Mouse (Mus musculus) bone marrow, adult 2 months (tissue): ENCODE results near the gene Gm6370. TPM values are rescaled to one million over a fixed set of nuclear protein-coding genes. Genes with fewer than 3 reads are reported as not detected.
"Not testable (repeated sequence)": the region's sequence is repeated elsewhere in the genome, so short reads cannot be mapped to it uniquely, and the experiment has no call there.

Source experiments
- H3K27ac ChIP-seq: fragments of 200-500 bp; 2 replicates; pipeline ENCODE4 v1.5.1; 2012; ENCODE audit warnings: low read depth, mild to moderate bottlenecking, control low read depth, inconsistent platforms, low read length; ENCODE audit not compliant: control insufficient read depth, poor library complexity, insufficient read depth
- H3K4me1 ChIP-seq: fragments of 200-500 bp; 2 replicates; pipeline ENCODE4 v1.6.1; 2011; ENCODE audit warnings: low read length; ENCODE audit not compliant: control insufficient read depth, insufficient read depth
- H3K4me3 ChIP-seq: fragments of 200-500 bp; replicated peaks from 2 replicates; pipeline ENCODE3; 2011; ENCODE audit warnings: mild to moderate bottlenecking, low read depth, low read length, control low read depth; ENCODE audit not compliant: control insufficient read depth
- CTCF ChIP-seq: fragments of 200-500 bp; IDR thresholded peaks from 2 replicates; pipeline ENCODE4 v1.5.1; 2011; ENCODE audit warnings: low read length, control low read depth; ENCODE audit not compliant: control insufficient read depth, insufficient read depth
- POLR2A ChIP-seq: fragments of 200-500 bp; IDR thresholded peaks from 2 replicates; pipeline ENCODE4 v1.6.1; 2011; ENCODE audit warnings: low read depth, mild to moderate bottlenecking, control low read depth, low read length, borderline replicate concordance; ENCODE audit not compliant: control insufficient read depth
- WGBS: fragments of 180-500 bp; shearing (Covaris S2); methylation state at CpG from one replicate; pipeline ENCODE4 v1.1.7; 2018; 5-methylcytosine and 5-hydroxymethylcytosine counted together
- polyA plus RNA-seq: library from polyadenylated mRNA; stranded (reverse); fragments of >200 nt; gene quantifications from 2 replicates; pipeline ENCODE4 v1.2.4, GENCODE M21; 2011; ENCODE audit warnings: low replicate concordance; ENCODE audit not compliant: missing spikeins, insufficient read depth, insufficient read length

Gm6370 gene
- polyA plus RNA-seq, 1 experiment = not detected

GRCm38 (mm10) chr5:146471311-146471710 lies 19.9 kb upstream of the Gm6370 start:
- Histone ChIP-seq H3K27ac (no peak overlapping the region), H3K4me1 (no peaks in the 10 kb centered on the region), H3K4me3 (no peak overlapping the region)
- 80% methylated on average over 5 of the region's 5 CpGs for WGBS
- TF ChIP-seq CTCF (no peak), POLR2A (no peak)

- 82% methylated on average over 12 of the region's 12 CpGs for WGBS
- Histone ChIP-seq H3K4me3 (no peak overlapping the region), H3K27ac (no peak overlapping the region), H3K4me1 (no peaks in the 10 kb centered on the region)
- TF ChIP-seq CTCF = no peak
- TF ChIP-seq POLR2A = no peak
Observed at GRCm38 (mm10) chr5:146471821-146472220, 19.3 kb upstream of the Gm6370 start.

- H3K4me3 ChIP-seq, H3K27ac ChIP-seq, H3K4me1 ChIP-seq: not testable (repeated sequence)
- 6% methylated on average over 4 of the region's 4 CpGs for WGBS
Observed at GRCm38 (mm10) chr5:146479564-146479963, 11.6 kb upstream of the Gm6370 start.

GRCm38 (mm10) chr5:146481665-146482064 lies 9.5 kb upstream of the Gm6370 start, which contains the start of gene Gm6408:
Gene Gm6408, plus strand, starts transcription at chr5:146481965.
- 69% methylated on average over 3 of the region's 3 CpGs for WGBS
- not testable (repeated sequence) for H3K4me3 ChIP-seq, H3K27ac ChIP-seq, H3K4me1 ChIP-seq

- H3K4me3 ChIP-seq, H3K4me1 ChIP-seq, H3K27ac ChIP-seq: not testable (repeated sequence)
- WGBS = 10% methylated on average over 3 of the region's 4 CpGs
Observed at GRCm38 (mm10) chr5:146488959-146489358, 2.2 kb upstream of the Gm6370 start.

- not testable (repeated sequence) for H3K4me1 ChIP-seq, H3K4me3 ChIP-seq, H3K27ac ChIP-seq
- no CpG with 5 or more reads among the region's 5 CpGs for WGBS
Observed at GRCm38 (mm10) chr5:146502099-146502498, 10.9 kb downstream of the Gm6370 start, which contains the start of gene 4930449I24Rik. Gene 4930449I24Rik, plus strand, starts transcription at chr5:146502399.

GRCm38 (mm10) chr5:146513823-146514222 lies 22.7 kb downstream of the Gm6370 start, which contains the start of gene Gm3402:
Gene Gm3402, plus strand, starts transcription at chr5:146514123.
- H3K4me1 ChIP-seq, H3K27ac ChIP-seq, H3K4me3 ChIP-seq: not testable (repeated sequence)
- 60% methylated on average over 1 of the region's 5 CpGs for WGBS

- not testable (repeated sequence) for H3K27ac ChIP-seq, H3K4me1 ChIP-seq, H3K4me3 ChIP-seq
- WGBS = 94% methylated on average over 2 of the region's 3 CpGs
Observed at GRCm38 (mm10) chr5:146525501-146525900, 34.3 kb downstream of the Gm6370 start, which contains the start of gene Gm3404. Gene Gm3404, plus strand, starts transcription at chr5:146525801.

GRCm38 (mm10) chr5:146537347-146537746 lies 46.2 kb downstream of the Gm6370 start, which contains the start of gene Gm3409:
Gene Gm3409, plus strand, starts transcription at chr5:146537647.
- WGBS = 88% methylated on average over 3 of the region's 3 CpGs
- H3K4me1 ChIP-seq, H3K4me3 ChIP-seq, H3K27ac ChIP-seq: not testable (repeated sequence)

Other genes starting within 250 kb of the Gm6370 start
- gene Wasf3, start 106.4 kb upstream of the Gm6370 start, polyA plus RNA-seq = 0.18 and 0.67 TPM in 2 replicates
- not detected in 2 replicates for gene Gm6408, start 9.4 kb upstream of the Gm6370 start, polyA plus RNA-seq
- gene 4930449I24Rik, start 11.0 kb downstream of the Gm6370 start, polyA plus RNA-seq = not detected in 2 replicates
- gene Gm3402, start 22.8 kb downstream of the Gm6370 start, polyA plus RNA-seq = not detected in 2 replicates
- gene Gm3404, start 34.4 kb downstream of the Gm6370 start, polyA plus RNA-seq = not detected in 2 replicates
- not detected in 2 replicates for gene Gm3409, start 46.3 kb downstream of the Gm6370 start, polyA plus RNA-seq
- not detected in 2 replicates for gene Gm3415, start 64.8 kb downstream of the Gm6370 start, polyA plus RNA-seq
- 0.66 and 1.0 TPM in 2 replicates for gene Gpr12, start 93.9 kb downstream of the Gm6370 start, polyA plus RNA-seq